Mouse (Mus musculus) midbrain, embryonic 15.5 days (tissue): Measurements from ENCODE around the gene Col4a2. TPM values are rescaled to one million over a fixed set of nuclear protein-coding genes. Genes with fewer than 3 reads are reported as not detected.

ENCODE experiments used
- ATAC-seq: fragments of 200-750 bp; cut with Nextera tagmentation; replicated peaks from 2 replicates; pipeline ENCODE4 v1.8.0; 2017; ENCODE audit warnings: moderate TSS enrichment
- H3K27ac ChIP-seq: fragments of 300-500 bp; sonication (generic); 2 replicates; pipeline ENCODE4 v1.5.1; 2015; ENCODE audit warnings: mild to moderate bottlenecking, inconsistent platforms
- H3K27me3 ChIP-seq: fragments of 300-500 bp; sonication (generic); replicated peaks from 2 replicates; pipeline ENCODE4 v1.6.1; 2015; ENCODE audit warnings: inconsistent platforms
- H3K36me3 ChIP-seq: fragments of 300-500 bp; sonication (generic); replicated peaks from 2 replicates; pipeline ENCODE4 v1.6.1; 2015; ENCODE audit warnings: inconsistent platforms
- H3K4me1 ChIP-seq: fragments of 300-500 bp; sonication (generic); 2 replicates; pipeline ENCODE4 v1.6.1; 2015; ENCODE audit warnings: inconsistent platforms
- H3K4me2 ChIP-seq: fragments of 300-500 bp; sonication (generic); 2 replicates; pipeline ENCODE4 v1.6.1; 2015; ENCODE audit warnings: inconsistent platforms, mild to moderate bottlenecking, moderate library complexity
- H3K4me3 ChIP-seq: fragments of 300-500 bp; sonication (generic); 2 replicates; pipeline ENCODE4 v1.5.1; 2015; ENCODE audit warnings: mild to moderate bottlenecking, inconsistent platforms
- H3K9ac ChIP-seq: fragments of 300-500 bp; sonication (generic); 2 replicates; pipeline ENCODE4 v1.6.1; 2015; ENCODE audit warnings: mild to moderate bottlenecking, inconsistent platforms
- H3K9me3 ChIP-seq: fragments of 300-500 bp; sonication (generic); 2 replicates; pipeline ENCODE4 v1.6.1; 2016; ENCODE audit warnings: inconsistent platforms
- WGBS: fragments of 180-500 bp; shearing (Covaris S2); methylation state at CpG from one replicate; pipeline ENCODE4 v1.1.7; 2015; ENCODE audit warnings: mixed read lengths; 5-methylcytosine and 5-hydroxymethylcytosine counted together
- polyA plus RNA-seq: library from polyadenylated mRNA; unstranded; fragments of >200 nt; fragmentation: Nextera tagmentation; extraction: Ambion mirVana; gene quantifications from 2 replicates; pipeline ENCODE4 v1.2.1, GENCODE M21; 2015

The Col4a2 gene
- 43.7 and 47.5 TPM in 2 replicates for polyA plus RNA-seq

DNA sequence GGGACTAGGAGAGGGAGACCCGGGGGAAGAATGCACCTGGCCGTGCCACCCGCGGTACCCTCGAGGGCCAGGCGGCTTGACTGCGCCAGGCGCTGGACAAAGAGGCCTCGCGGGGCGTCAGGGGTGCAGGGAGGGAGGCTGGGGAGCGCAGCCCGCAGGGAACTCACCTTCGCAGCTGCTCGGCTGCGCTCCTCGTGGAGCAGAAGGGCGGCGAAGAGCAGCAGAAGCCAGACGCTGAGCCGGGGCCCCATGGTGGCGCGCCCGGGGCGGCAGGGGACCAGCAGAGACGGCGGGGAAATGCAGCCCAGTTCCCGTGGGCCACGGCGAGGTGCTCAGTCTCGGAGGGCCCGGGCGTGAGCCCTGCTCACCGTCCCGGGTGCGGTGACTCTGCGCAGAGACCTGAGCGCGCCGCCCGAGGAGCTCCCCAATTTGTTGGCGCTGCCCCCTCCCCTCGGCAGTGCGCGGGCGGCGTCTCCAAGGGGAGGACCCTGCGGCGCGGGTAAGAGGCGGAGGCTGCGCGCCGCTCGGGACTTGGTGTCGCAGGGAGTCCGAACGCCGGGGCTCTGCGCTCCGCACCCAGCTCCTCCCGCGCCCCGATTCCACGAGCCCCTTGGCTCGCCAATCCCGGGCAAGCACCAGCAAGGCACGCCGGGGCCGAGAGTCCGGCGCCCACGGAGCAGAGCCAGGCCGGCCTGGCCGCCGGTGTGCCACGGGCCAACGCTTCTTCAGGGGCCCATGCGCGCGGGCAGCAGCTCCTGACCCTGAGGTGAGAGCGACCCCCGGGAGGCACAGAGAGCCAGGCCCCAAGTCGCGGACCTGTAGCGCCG, at the start of gene Col4a2, which contains the start of gene Col4a1:
Gene Col4a2, plus strand, starts transcription at position 457 of the 827 bp plus-strand sequence.
Gene Col4a1, minus strand, starts transcription at position 478 of the 827 bp plus-strand sequence.
- H3K9ac ChIP-seq = peak within 1 kb of the TSS; percentile 48
- no peaks in the 10 kb centered on the region for H3K36me3 ChIP-seq
- H3K4me3 ChIP-seq = peak within 1 kb of the TSS; percentile 57
- H3K27me3 ChIP-seq = peaks cover 36% of the 10 kb centered on the region
- H3K9me3 ChIP-seq = no peaks in the 10 kb centered on the region
- under 1% methylated on average over 85 of the region's 87 CpGs for WGBS
- peaks cover 26% of the 10 kb centered on the region for H3K4me1 ChIP-seq
- peak within 1 kb of the TSS; percentile 57 for H3K27ac ChIP-seq
- peak within 1 kb of the TSS; percentile 87 for H3K4me2 ChIP-seq
- peak; percentile 70 for ATAC-seq

GRCm38 (mm10) chr8:11263848-11264247, 48.8 kb upstream of the Col4a2 start:
- no peak overlapping the region for H3K9ac ChIP-seq
- no peaks in the 10 kb centered on the region for H3K27me3 ChIP-seq
- H3K9me3 ChIP-seq = no peaks in the 10 kb centered on the region
- WGBS = 78% methylated on average over 6 of the region's 6 CpGs
- no peak overlapping the region for H3K27ac ChIP-seq
- H3K36me3 ChIP-seq = no peaks in the 10 kb centered on the region
- H3K4me1 ChIP-seq = no peaks in the 10 kb centered on the region
- no peak overlapping the region for H3K4me3 ChIP-seq
- no peak overlapping the region for H3K4me2 ChIP-seq
- ATAC-seq = no peak

DNA sequence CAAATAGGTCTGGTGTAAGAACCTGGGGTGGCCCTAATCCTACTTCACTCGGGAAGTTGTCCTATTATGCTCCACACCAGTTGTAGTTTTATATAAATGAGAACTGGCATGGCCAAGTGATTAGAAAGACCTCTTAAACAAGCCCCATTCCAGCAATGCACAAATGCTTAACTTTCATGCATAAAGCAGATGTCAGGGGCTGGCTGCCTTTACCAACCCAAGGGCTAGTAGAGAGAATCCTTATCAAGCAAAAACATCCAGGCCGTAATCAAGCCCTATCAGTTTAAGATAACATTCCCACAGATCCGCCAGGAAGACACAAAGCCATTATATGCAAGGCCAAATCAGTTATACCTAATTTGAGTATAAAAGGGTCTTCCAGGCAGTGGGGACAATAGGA, 46.6 kb upstream of the Col4a2 start:
- H3K4me2 ChIP-seq = no peak overlapping the region
- H3K27ac ChIP-seq = no peak overlapping the region
- no peaks in the 10 kb centered on the region for H3K4me1 ChIP-seq
- no peaks in the 10 kb centered on the region for H3K36me3 ChIP-seq
- H3K27me3 ChIP-seq = no peaks in the 10 kb centered on the region
- H3K9me3 ChIP-seq = no peaks in the 10 kb centered on the region
- no peak overlapping the region for H3K4me3 ChIP-seq
- 69% methylated on average over 3 of the region's 3 CpGs for WGBS
- H3K9ac ChIP-seq = no peak overlapping the region
- no peak for ATAC-seq

DNA sequence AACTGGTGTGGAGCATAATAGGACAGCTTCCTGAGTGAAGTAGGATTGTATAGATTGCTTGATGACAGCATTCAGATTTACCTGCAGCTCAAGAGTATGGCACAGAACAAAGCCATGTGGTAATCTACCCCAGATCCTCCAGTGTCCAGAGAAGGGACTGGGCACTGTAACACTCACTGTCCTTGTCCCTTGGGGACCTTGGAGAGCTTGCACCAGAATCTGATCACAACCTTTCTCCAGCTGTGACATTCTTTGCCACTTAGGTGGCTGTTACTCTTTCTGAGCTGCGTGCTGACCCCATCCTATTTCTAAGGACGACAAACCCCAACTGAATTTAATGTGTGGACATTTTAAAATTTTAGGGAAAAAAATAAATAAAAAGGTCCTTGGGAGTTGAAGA, 46.1 kb upstream of the Col4a2 start:
- no peaks in the 10 kb centered on the region for H3K4me1 ChIP-seq
- no peak overlapping the region for H3K4me3 ChIP-seq
- no peak overlapping the region for H3K27ac ChIP-seq
- H3K27me3 ChIP-seq = no peaks in the 10 kb centered on the region
- no peak for ATAC-seq
- H3K4me2 ChIP-seq = no peak overlapping the region
- no peaks in the 10 kb centered on the region for H3K36me3 ChIP-seq
- H3K9ac ChIP-seq = no peak overlapping the region
- WGBS = 90% methylated on average over 2 of the region's 2 CpGs
- H3K9me3 ChIP-seq = no peaks in the 10 kb centered on the region

- H3K36me3 ChIP-seq = no peaks in the 10 kb centered on the region
- WGBS = 86% methylated on average over 6 of the region's 6 CpGs
- no peak for ATAC-seq
These were observed 43.9 kb upstream of the Col4a2 start for GRCm38 (mm10) chr8:11268753-11269152.

GRCm38 (mm10) chr8:11270826-11271225, 41.8 kb upstream of the Col4a2 start:
- H3K4me2 ChIP-seq = no peak overlapping the region
- H3K9ac ChIP-seq = no peak overlapping the region
- whole genome bisulfite sequencing = 77% methylated on average over 6 of the region's 6 CpGs
- H3K27ac ChIP-seq = no peak overlapping the region
- no peak overlapping the region for H3K4me3 ChIP-seq
- no peaks in the 10 kb centered on the region for H3K4me1 ChIP-seq
- ATAC-seq = no peak
- no peaks in the 10 kb centered on the region for H3K27me3 ChIP-seq
- no peaks in the 10 kb centered on the region for H3K36me3 ChIP-seq
- H3K9me3 ChIP-seq = no peaks in the 10 kb centered on the region

More at GRCm38 (mm10) chr8:11268753-11269152, 43.9 kb upstream of the Col4a2 start:
- Histone ChIP-seq H3K4me3 (no peak overlapping the region), H3K4me1 (no peaks in the 10 kb centered on the region), H3K4me2 (no peak overlapping the region), H3K9ac (no peak overlapping the region), H3K27me3 (no peaks in the 10 kb centered on the region), H3K9me3 (no peaks in the 10 kb centered on the region), H3K27ac (no peak overlapping the region)

DNA sequence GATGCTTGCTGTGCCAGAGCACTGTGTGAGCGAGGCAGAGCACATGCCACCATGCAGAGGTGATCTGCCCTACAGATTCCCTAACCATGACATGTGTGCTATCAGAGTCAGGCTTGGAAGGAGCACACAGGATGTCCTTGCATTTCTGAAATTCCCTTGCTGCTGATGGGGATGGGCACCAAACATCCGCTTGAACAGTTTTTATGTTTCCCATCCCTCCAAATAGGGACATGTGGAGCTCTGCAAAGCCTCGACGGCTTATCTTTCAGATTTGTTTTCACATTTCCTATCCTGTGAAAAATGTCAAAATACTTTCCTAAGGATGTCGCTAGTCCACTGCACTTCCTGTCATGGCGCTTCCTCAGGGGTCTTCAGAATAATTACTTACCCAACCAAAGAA, 40.4 kb upstream of the Col4a2 start:
- no peaks in the 10 kb centered on the region for H3K4me1 ChIP-seq
- no peaks in the 10 kb centered on the region for H3K36me3 ChIP-seq
- H3K4me2 ChIP-seq = no peak overlapping the region
- H3K27ac ChIP-seq = no peak overlapping the region
- H3K9ac ChIP-seq = no peak overlapping the region
- H3K9me3 ChIP-seq = no peaks in the 10 kb centered on the region
- 93% methylated on average over 6 of the region's 6 CpGs for WGBS
- H3K27me3 ChIP-seq = no peaks in the 10 kb centered on the region
- no peak for ATAC-seq
- H3K4me3 ChIP-seq = no peak overlapping the region

DNA sequence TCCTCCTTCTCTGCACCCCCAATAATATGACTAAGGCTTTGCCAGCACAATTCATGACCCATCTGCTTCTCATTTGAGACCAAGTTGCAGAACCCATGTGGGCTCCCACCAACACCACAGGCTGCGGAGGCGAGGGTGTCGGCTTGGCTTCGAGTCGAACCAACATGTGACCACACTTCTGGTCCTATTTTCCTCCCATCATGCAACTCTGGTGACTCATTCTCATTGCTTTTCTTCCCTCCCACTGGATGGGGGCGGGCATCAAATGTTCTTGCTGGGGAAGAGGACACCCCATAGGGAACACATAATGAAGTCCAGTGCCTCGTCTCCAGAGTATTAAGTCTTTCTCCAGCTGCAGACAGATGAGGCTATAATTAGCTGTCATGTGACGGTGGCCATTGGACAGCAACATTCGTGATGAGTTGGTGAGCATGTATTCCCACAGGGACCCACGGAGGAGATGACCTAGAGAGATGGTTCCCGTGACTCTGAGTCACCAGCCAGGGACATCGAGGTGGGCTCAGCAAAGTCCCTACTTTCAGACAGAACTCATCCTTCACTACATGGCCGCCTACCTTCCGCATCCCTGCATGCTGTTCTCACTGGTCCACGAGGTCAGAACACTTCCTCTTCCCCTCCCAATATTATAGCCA, 39.0 kb upstream of the Col4a2 start:
- Histone ChIP-seq H3K9me3 (no peaks in the 10 kb centered on the region), H3K27me3 (no peaks in the 10 kb centered on the region), H3K4me3 (no peak overlapping the region), H3K4me1 (no peaks in the 10 kb centered on the region), H3K4me2 (no peak overlapping the region), H3K27ac (no peak overlapping the region), H3K36me3 (no peaks in the 10 kb centered on the region), H3K9ac (no peak overlapping the region)
- ATAC-seq = no peak
- 85% methylated on average over 15 of the region's 15 CpGs for WGBS

GRCm38 (mm10) chr8:11274415-11274814, 38.2 kb upstream of the Col4a2 start:
- no peak for ATAC-seq
- 82% methylated on average over 7 of the region's 7 CpGs for WGBS

DNA sequence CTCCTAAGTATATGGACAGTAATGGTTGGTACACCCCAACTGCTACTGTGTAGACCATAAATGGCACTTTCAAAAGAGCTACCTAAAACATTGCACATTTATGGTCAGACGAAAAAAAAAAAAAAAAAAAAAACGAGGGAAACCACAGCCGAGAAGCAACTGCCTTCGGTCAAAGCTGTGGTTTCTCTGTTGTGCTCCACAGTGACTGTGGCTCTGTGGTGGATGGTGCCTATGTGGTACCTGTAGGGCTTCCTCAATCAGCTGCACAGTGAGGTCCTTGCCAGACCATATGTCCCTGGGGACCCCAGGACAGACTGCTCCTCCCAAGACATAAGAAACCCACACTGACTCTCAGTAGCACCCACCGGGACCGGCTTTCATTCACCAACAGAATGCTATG, 36.3 kb upstream of the Col4a2 start:
- Histone ChIP-seq H3K4me3 (no peak overlapping the region), H3K36me3 (no peaks in the 10 kb centered on the region), H3K9me3 (no peaks in the 10 kb centered on the region), H3K4me2 (no peak overlapping the region), H3K9ac (no peak overlapping the region), H3K27ac (no peak overlapping the region), H3K27me3 (no peaks in the 10 kb centered on the region), H3K4me1 (no peaks in the 10 kb centered on the region)
- 87% methylated on average over 6 of the region's 6 CpGs for WGBS
- no peak for ATAC-seq

More at GRCm38 (mm10) chr8:11274415-11274814, 38.2 kb upstream of the Col4a2 start:
- Histone ChIP-seq H3K27me3 (no peaks in the 10 kb centered on the region), H3K36me3 (no peaks in the 10 kb centered on the region), H3K9ac (no peak overlapping the region), H3K4me3 (no peak overlapping the region), H3K9me3 (no peaks in the 10 kb centered on the region), H3K4me1 (no peaks in the 10 kb centered on the region), H3K27ac (no peak overlapping the region), H3K4me2 (no peak overlapping the region)

DNA sequence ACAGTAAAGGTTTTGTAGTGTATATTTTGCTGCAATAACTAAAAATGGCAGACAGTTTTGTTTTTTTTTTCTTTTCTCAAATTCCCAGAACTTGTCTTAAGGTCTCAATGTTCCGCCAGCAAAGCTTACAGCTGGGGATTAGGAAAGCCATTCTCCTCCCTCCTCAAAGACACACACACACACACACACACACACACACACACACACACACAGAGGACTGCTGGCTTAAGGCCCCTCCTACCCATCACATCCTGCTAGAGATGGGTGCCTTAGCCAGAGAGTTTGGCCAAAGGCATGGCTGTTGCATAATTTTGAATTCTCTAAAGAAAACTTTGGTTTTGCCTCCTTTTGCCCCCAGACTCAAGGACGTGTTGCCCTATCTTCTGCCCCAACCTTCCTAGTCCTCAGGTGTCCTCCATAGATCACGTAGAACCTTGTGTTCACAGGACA, 35.0 kb upstream of the Col4a2 start:
- Histone ChIP-seq H3K9me3 (no peaks in the 10 kb centered on the region), H3K27ac (0 out of 2 replicates have a peak overlapping the region, but pooled peaks have one; percentile 6)
- 63% methylated on average over 3 of the region's 3 CpGs for WGBS

DNA sequence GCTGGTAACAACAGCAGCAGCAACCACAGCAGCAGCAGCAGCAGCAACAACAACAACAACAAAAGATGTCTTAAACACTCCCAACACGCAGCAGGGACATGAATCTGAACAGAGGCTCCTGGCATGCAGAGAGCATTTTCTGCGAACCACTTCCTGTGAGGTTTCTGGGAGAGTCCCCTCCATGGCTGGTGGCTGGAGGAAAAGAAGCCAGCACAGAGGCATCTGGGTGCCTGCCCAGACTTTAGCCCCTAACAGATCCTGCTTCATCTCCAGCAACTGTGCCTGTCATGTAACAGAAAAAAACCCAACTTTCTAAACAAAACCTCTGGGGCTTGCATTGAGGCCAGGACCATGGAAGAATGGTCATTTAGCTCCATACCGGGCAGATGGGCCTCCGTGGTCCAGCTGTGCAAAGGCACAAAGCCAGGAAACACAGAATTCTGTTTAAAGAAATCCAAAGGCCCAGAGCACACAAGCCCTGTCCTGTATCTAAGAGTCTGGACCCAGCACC, 34.4 kb upstream of the Col4a2 start:
- no peak overlapping the region for H3K9ac ChIP-seq
- no peak for ATAC-seq

More for the DNA sequence above, 35.0 kb upstream of the Col4a2 start:
- no peak for ATAC-seq
- Histone ChIP-seq H3K4me3 (no peak overlapping the region), H3K9ac (no peak overlapping the region), H3K27me3 (no peaks in the 10 kb centered on the region), H3K36me3 (no peaks in the 10 kb centered on the region), H3K4me1 (no peaks in the 10 kb centered on the region), H3K4me2 (no peak overlapping the region)

More for the DNA sequence above, 34.4 kb upstream of the Col4a2 start:
- no peaks in the 10 kb centered on the region for H3K4me1 ChIP-seq
- no peaks in the 10 kb centered on the region for H3K9me3 ChIP-seq
- H3K27ac ChIP-seq = 0 out of 2 replicates have a peak overlapping the region, but pooled peaks have one; percentile 6
- 61% methylated on average over 4 of the region's 4 CpGs for WGBS
- H3K4me2 ChIP-seq = no peak overlapping the region
- H3K36me3 ChIP-seq = no peaks in the 10 kb centered on the region
- H3K4me3 ChIP-seq = no peak overlapping the region
- no peaks in the 10 kb centered on the region for H3K27me3 ChIP-seq
